ENCODE assay signal across 9 mouse cellular contexts in genomic region chr10:119454106-119454667, GRCm38 (mm10). TPM values are rescaled to one million over a fixed set of nuclear protein-coding genes. Genes with fewer than 3 reads are reported as not detected.
DNase-seq lines count a peak whose midpoint lies in the region; ATAC-seq and TF ChIP-seq lines count a peak whose summit lies in the region.
"Had no signal": no experiment of that assay in that cellular context is flagged by ENCODE, and none has a peak within 500 bp of the region (broad histone marks: within the 10 kb centered on the region; RNA-seq: fewer than 3 reads in every experiment).

No protein-coding gene starts in this region.

- WGBS in heart, adult 2 months, result 1% methylated on average over 57 of the region's 57 CpGs
- 0% methylated on average over 50 of the region's 57 CpGs for WGBS in midbrain, embryonic 13.5 days

- peak; percentile 17 to 37 for DNase-seq in heart, adult 2 months
- no peak for DNase-seq in heart, postnatal 25 days (ENCODE audit: low spot score)
- peak; percentile 82 for DNase-seq in ZHBTc4 (ENCODE audit: low read depth, low spot score)
- DNase-seq in embryo, embryonic 9.5 days (ENCODE audit: extremely low spot score), result peak; percentile 80
- DNase-seq in heart, postnatal 4 days, result peak; percentile 34
- peak; percentile 47 for DNase-seq in left cerebral cortex, postnatal 4 days
- peak; percentile 41 for DNase-seq in urinary bladder, postnatal 14 days (ENCODE audit: low spot score)

- ATAC-seq in midbrain, embryonic 13.5 days, result peak; percentile 86

- no peak overlapping the region for H3K27ac ChIP-seq in heart, adult 2 months
- H3K27ac ChIP-seq in midbrain, embryonic 13.5 days, result peak overlapping the region; percentile 88

- TF ChIP-seq EP300 in heart, adult 2 months (IDR thresholded peaks at IDR 0.05; ENCODE audit: insufficient read depth, low read depth, low read length), result no peak

- intact Hi-C loops in heart, adult 2 months (cut with DNase I), result no loop called here
- intact Hi-C loops in heart, postnatal 25 days (cut with DNase I), result no loop called here
- intact Hi-C loops in left cerebral cortex, postnatal 4 days (cut with DNase I), result loop anchor here (5.0 kb wide), 1 partner anchor 212 kb away; the partner anchor contains the start of gene Cand1

- peak overlapping the region; percentile 47 for H3K4me3 ChIP-seq in heart, adult 2 months
- H3K4me3 ChIP-seq in midbrain, embryonic 13.5 days (replicated peaks), result peak overlapping the region; percentile 66

- peak overlapping the region; percentile 84 for H3K4me2 ChIP-seq in midbrain, embryonic 13.5 days (replicated peaks)

- no peaks in the 10 kb centered on the region for H3K9me3 ChIP-seq in midbrain, embryonic 13.5 days

- no peaks in the 10 kb centered on the region for H3K79me2 ChIP-seq in heart, adult 2 months (replicated peaks; ENCODE audit: control insufficient read depth, insufficient read depth, low read length)

- H3K36me3 ChIP-seq in heart, adult 2 months (ENCODE audit: control insufficient read depth, insufficient read depth, low read length), result no peaks in the 10 kb centered on the region
- H3K36me3 ChIP-seq in midbrain, embryonic 13.5 days, result no peaks in the 10 kb centered on the region
- H3K36me3 ChIP-seq: G1E had no signal

- H3K9ac ChIP-seq in heart, adult 2 months (ENCODE audit: low read depth, low read length), result 0 out of 2 replicates have a peak overlapping the region, but pooled peaks have one; percentile 13
- peak overlapping the region; percentile 77 for H3K9ac ChIP-seq in midbrain, embryonic 13.5 days (replicated peaks)

- H3K27me3 ChIP-seq in heart, adult 2 months (ENCODE audit: control insufficient read depth, insufficient read depth, low read length), result peaks cover 12% of the 10 kb centered on the region
- peaks cover 7% of the 10 kb centered on the region for H3K27me3 ChIP-seq in midbrain, embryonic 13.5 days

- TF ChIP-seq CTCF in heart, adult 2 months (IDR thresholded peaks at IDR 0.05), result no peak

- no peaks in the 10 kb centered on the region for H3K4me1 ChIP-seq in heart, adult 2 months (ENCODE audit: control insufficient read depth, insufficient read depth, low read length)
- H3K4me1 ChIP-seq in midbrain, embryonic 13.5 days (replicated peaks), result peaks cover 20% of the 10 kb centered on the region

- no peak for TF ChIP-seq POLR2A in heart, adult 2 months (IDR thresholded peaks at IDR 0.05; ENCODE audit: insufficient read depth, low read depth, low read length)

RNA-seq across cellular contexts. Expression of gene Grip1, which starts 0.6 kb away (rescaled TPM):
- total RNA-seq in heart, adult 2 months (2021), result under 1 TPM; 0.42 to 0.45 TPM
- 0.29 and 0.31 TPM in 2 replicates for polyA plus RNA-seq in heart, adult 2 months (2012; rRNA removed)
- total RNA-seq in heart, postnatal 25 days (2021), result under 1 TPM; 0.61 to 0.62 TPM
- total RNA-seq in heart, postnatal 4 days (2021), result 1 to 10 TPM; 2.6 to 3.1 TPM
- total RNA-seq in left cerebral cortex, postnatal 4 days (2021), result 10 to 100 TPM; 57.4 to 61.9 TPM
- 14.4 and 16.0 TPM in 2 replicates for polyA plus RNA-seq in midbrain, embryonic 13.5 days (2015; fragmentation: Nextera tagmentation; extraction: Ambion mirVana)
- polyA plus RNA-seq: G1E had no signal

Comparison
In these comparisons a context has a peak if more than half of its experiments do, and no peak if none do; other contexts are left out.
1. RNA of gene Grip1, which starts 0.6 kb away (total RNA-seq): 57.4 to 61.9 TPM in left cerebral cortex, postnatal 4 days; 2.6 to 3.1 TPM in heart, postnatal 4 days, 0.61 to 0.62 TPM in heart, postnatal 25 days and 0.42 to 0.45 TPM in heart, adult 2 months; every median in the first group is over 10 times any median in the second.